Mouse (Mus musculus) lung, embryonic 14.5 days (tissue): ENCODE data around the gene Gm20388. TPM values are rescaled to one million over a fixed set of nuclear protein-coding genes. Genes with fewer than 3 reads are reported as not detected.
A peak's percentile ranks its signal among the peaks of the same experiment; 100 is the strongest.

ENCODE experiments used
- ATAC-seq: fragments of 200-750 bp; cut with Nextera tagmentation; 2 replicates; pipeline ENCODE4 v1.8.0; 2017; ENCODE audit warnings: mild to moderate bottlenecking, moderate TSS enrichment, moderate library complexity; ENCODE audit not compliant: insufficient read depth
- DNase-seq: peaks from one replicate; pipeline ENCODE4 v3.0.0-alpha.2; 2015
- H3K27ac ChIP-seq: fragments of 300-500 bp; sonication (generic); 2 replicates; pipeline ENCODE4 v1.5.1; 2014; ENCODE audit warnings: low read depth, mild to moderate bottlenecking, moderate library complexity
- H3K27me3 ChIP-seq: fragments of 300-500 bp; sonication (generic); 2 replicates; pipeline ENCODE4 v1.6.1; 2014; ENCODE audit warnings: low read length, control low read depth; ENCODE audit not compliant: insufficient read depth
- H3K36me3 ChIP-seq: fragments of 300-500 bp; sonication (generic); 2 replicates; pipeline ENCODE4 v1.6.1; 2014; ENCODE audit warnings: control low read depth; ENCODE audit not compliant: insufficient read depth
- H3K4me1 ChIP-seq: fragments of 300-500 bp; sonication (generic); 2 replicates; pipeline ENCODE4 v1.6.1; 2014; ENCODE audit warnings: antibody characterized with exemption, control low read depth; ENCODE audit not compliant: insufficient read depth
- H3K4me2 ChIP-seq: fragments of 300-500 bp; sonication (generic); 2 replicates; pipeline ENCODE4 v1.6.1; 2014; ENCODE audit warnings: mild to moderate bottlenecking
- H3K4me3 ChIP-seq: fragments of 300-500 bp; sonication (generic); 2 replicates; pipeline ENCODE4 v1.5.1; 2014; ENCODE audit warnings: low read depth, low read length
- H3K9ac ChIP-seq: fragments of 300-500 bp; sonication (generic); 2 replicates; pipeline ENCODE4 v1.6.1; 2014
- H3K9me3 ChIP-seq: fragments of 300-500 bp; sonication (generic); 2 replicates; pipeline ENCODE4 v1.6.1; 2016; ENCODE audit warnings: low read depth, low read length, control low read depth
- CTCF ChIP-seq: IDR thresholded peaks from 2 replicates; pipeline ENCODE4 v1.5.1; 2016; ENCODE audit warnings: antibody characterized with exemption, low read depth
- WGBS: fragments of 180-500 bp; shearing (Covaris S2); extraction: QIAGEN DNeasy Blood & Tissue Kit; methylation state at CpG from one replicate; pipeline ENCODE4 v1.1.7; 2014; 5-methylcytosine and 5-hydroxymethylcytosine counted together
- polyA plus RNA-seq: library from polyadenylated mRNA; unstranded; fragments of >200 nt; fragmentation: Nextera tagmentation; extraction: Ambion mirVana; gene quantifications from 2 replicates; pipeline ENCODE4 v1.2.1, GENCODE M21; 2014

Gene Gm20388
- polyA plus RNA-seq, 1 experiment from 2014 or later = not detected

DNA sequence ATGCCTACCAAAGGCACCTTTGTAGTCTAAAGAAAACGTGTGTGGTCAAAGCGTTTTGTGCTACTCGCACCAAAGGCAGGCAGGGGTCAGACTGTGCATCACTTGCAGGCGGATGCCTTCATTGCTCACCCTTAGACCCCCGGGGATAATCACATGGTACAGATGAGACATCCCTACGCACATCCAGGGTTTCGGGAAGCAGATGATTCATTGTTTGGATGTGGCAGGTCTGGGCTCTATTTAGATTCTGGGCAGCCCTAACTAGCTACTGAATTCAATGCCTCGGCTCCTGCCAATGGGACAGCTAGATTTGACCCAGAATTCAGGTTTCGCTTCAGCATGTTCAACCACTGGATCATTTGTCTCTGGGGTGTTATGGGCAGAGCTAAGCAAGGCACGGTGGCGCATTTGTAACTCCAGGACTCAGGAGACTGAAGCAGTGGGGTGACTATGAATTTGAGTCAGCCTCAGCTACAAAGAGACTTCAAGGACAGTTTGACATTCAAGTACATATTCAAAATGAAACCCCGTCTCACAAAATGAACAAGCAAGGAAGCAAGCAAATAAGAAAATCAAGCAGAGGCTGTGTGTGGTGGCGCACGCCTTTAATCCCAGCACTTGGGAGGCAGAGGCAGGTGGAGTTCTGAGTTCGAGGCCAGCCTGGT lies 2448.6 kb downstream of the Gm20388 start:
- no peak for TF ChIP-seq CTCF
- Histone ChIP-seq H3K4me1 (no peaks in the 10 kb centered on the region), H3K27ac (no peak overlapping the region), H3K9ac (no peak overlapping the region), H3K36me3 (no peaks in the 10 kb centered on the region), H3K9me3 (no peaks in the 10 kb centered on the region), H3K27me3 (0 out of 2 replicates have a peak, but pooled peaks cover 3% of the 10 kb centered on the region), H3K4me3 (no peak overlapping the region), H3K4me2 (no peak overlapping the region)
- 65% methylated on average over 15 of the region's 15 CpGs for WGBS
- DNase-seq (no peak), ATAC-seq (no peak)

DNA sequence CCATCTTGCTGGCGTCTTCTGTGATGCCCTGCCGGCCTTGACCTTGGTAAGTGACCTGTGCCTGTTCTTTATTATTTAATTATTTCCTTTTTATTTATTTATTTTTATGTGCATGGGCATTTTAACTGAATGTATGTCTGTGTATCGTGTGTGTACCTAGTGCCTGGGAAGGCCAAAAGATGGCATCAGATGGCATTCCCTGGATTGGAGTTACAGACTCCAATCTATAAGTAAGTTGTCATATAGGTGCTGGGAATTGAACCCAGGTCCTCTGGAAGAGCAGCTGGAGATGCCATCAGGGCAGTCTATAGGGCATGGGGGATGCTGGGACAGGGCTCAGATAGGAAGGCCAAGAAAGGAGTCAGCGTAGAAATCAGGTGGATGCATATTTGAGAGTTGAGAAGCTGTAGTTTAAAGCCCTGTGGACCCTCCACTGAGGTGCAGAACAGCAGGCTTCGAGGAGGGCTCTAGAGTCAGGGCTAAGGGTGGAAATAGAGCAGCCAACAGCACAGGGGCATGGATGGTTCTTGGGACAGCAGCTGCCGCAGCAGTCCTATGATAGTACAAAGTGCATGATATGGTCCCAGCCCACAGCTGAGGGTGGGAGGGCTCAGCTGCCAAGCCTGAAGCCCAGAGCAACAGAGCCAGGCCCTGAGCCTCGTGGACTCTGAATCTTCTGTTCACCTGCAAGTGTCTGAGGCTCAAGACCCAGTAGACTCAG lies 2450.2 kb downstream of the Gm20388 start, which contains the start of gene Trhr2:
Gene Trhr2, minus strand, starts transcription at position 51 of the 721 bp plus-strand sequence.
- no peak for ATAC-seq
- 70% methylated on average over 7 of the region's 7 CpGs for WGBS
- H3K4me2 ChIP-seq = no peak within 1 kb of the TSS
- H3K4me3 ChIP-seq = no peak within 1 kb of the TSS
- no peak within 1 kb of the TSS for H3K9ac ChIP-seq
- no peaks in the 10 kb centered on the region for H3K36me3 ChIP-seq
- no peak for DNase-seq
- H3K27ac ChIP-seq = no peak within 1 kb of the TSS
- no peaks in the 10 kb centered on the region for H3K4me1 ChIP-seq
- TF ChIP-seq CTCF = no peak
- 0 out of 2 replicates have a peak, but pooled peaks cover 3% of the 10 kb centered on the region for H3K27me3 ChIP-seq
- H3K9me3 ChIP-seq = no peaks in the 10 kb centered on the region

DNA sequence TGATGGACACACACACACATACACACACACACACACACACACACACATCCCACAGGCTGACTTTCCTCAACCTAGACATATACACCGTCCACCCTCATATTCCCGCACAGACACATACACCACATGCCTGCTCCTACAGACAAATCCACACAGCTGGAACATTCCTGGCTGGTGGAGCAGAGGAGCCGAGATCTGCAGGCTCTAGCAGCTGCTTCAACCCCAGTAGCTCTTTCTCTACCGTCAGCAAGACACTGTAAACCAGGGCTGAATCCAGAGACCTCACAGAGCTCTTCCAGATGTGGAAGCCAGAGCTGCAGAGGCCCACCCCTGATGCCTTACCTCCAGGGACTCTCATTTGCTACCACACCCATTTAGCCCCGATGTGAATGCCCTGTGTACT lies 2451.6 kb downstream of the Gm20388 start:
- no peak overlapping the region for H3K27ac ChIP-seq
- no peak overlapping the region for H3K4me2 ChIP-seq
- ATAC-seq = no peak
- H3K4me3 ChIP-seq = no peak overlapping the region
- no peak for TF ChIP-seq CTCF
- no peaks in the 10 kb centered on the region for H3K36me3 ChIP-seq
- H3K4me1 ChIP-seq = no peaks in the 10 kb centered on the region
- no peak overlapping the region for H3K9ac ChIP-seq
- H3K27me3 ChIP-seq = no peaks in the 10 kb centered on the region
- H3K9me3 ChIP-seq = no peaks in the 10 kb centered on the region
- 28% methylated on average over 5 of the region's 5 CpGs for WGBS
- no peak for DNase-seq

DNA sequence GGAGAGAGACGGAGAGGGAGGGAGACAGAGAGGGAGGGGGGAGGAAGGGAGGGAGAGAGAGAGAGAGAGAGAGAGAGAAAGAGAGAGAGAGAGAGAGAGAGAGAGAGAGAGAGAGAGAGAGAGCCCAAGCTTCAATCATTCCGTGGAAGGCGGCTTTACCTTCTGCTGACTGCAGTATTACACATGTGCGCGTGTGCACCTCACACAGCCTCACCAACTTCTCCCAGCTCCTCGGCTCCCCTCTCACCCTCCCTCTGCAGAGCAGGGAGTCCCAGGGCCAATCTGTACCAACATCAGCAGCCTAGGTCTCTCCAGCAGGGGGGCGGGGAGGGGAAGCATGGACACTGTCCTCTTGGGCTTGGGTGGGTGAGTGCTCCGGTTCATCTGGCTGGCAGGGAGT lies 2452.3 kb downstream of the Gm20388 start:
- DNase-seq = no peak

DNA sequence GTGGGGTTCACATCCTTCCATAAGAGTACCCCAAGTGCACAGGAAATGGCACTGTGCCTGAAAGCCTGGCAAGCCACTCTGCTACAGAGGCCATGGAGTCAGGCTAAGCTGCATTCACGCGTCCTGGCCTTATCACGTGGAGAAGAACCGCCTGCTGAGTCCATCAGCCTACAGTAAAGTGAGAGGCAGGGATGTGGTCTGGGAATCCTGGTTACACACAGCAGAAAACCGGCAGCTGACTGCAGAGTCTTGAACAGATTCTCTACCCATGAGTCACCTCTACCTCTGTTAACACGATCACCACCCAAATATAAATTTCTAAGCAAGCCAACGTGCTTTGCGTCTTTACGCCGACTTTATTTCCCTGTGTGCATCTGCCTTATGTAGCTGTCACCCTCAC lies 2457.9 kb downstream of the Gm20388 start:
- H3K4me1 ChIP-seq = no peaks in the 10 kb centered on the region
- H3K4me2 ChIP-seq = no peak overlapping the region
- no peak for ATAC-seq
- DNase-seq = no peak
- H3K9me3 ChIP-seq = no peaks in the 10 kb centered on the region
- H3K36me3 ChIP-seq = no peaks in the 10 kb centered on the region
- no peak overlapping the region for H3K9ac ChIP-seq
- no peak overlapping the region for H3K27ac ChIP-seq
- H3K4me3 ChIP-seq = no peak overlapping the region
- no peaks in the 10 kb centered on the region for H3K27me3 ChIP-seq
- TF ChIP-seq CTCF = no peak
- WGBS = 58% methylated on average over 10 of the region's 10 CpGs

More for the DNA sequence above, 2452.3 kb downstream of the Gm20388 start:
- Histone ChIP-seq H3K4me3 (no peak overlapping the region), H3K27ac (no peak overlapping the region), H3K27me3 (no peaks in the 10 kb centered on the region), H3K9ac (no peak overlapping the region), H3K4me2 (no peak overlapping the region), H3K4me1 (no peaks in the 10 kb centered on the region), H3K9me3 (no peaks in the 10 kb centered on the region), H3K36me3 (no peaks in the 10 kb centered on the region)
- 13% methylated on average over 7 of the region's 8 CpGs for WGBS
- TF ChIP-seq CTCF = no peak
- ATAC-seq = no peak

DNA sequence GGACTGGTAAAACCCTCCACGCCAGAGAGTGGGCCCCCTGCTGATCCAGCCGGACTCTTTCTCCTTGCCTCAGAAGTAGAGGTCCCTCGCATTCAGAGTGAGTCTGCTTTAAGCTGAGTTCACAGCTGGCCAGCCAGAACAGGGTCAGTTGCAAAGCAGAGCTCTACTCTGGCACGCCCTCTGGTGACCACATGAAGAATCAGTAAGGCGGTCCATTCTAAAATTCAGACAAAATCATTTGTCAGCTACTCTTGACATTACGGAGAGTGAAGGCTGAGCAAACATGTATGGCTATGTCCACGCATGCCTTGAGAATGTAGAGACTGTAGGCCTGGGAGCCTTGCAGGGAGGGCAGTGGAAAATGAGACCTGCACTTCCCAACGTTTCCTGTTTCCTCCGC lies 2459.0 kb downstream of the Gm20388 start:
- ATAC-seq (peak; percentile 79), DNase-seq (peak; percentile 90)
- Histone ChIP-seq H3K27ac (peak overlapping the region; percentile 55; the same call in 1 of the 2 replicates), H3K9ac (no peak overlapping the region), H3K27me3 (no peaks in the 10 kb centered on the region), H3K9me3 (no peaks in the 10 kb centered on the region), H3K4me1 (no peaks in the 10 kb centered on the region), H3K36me3 (no peaks in the 10 kb centered on the region), H3K4me2 (no peak overlapping the region), H3K4me3 (no peak overlapping the region)
- WGBS = 5% methylated on average over 9 of the region's 9 CpGs
- TF ChIP-seq CTCF = peak; percentile 87

DNA sequence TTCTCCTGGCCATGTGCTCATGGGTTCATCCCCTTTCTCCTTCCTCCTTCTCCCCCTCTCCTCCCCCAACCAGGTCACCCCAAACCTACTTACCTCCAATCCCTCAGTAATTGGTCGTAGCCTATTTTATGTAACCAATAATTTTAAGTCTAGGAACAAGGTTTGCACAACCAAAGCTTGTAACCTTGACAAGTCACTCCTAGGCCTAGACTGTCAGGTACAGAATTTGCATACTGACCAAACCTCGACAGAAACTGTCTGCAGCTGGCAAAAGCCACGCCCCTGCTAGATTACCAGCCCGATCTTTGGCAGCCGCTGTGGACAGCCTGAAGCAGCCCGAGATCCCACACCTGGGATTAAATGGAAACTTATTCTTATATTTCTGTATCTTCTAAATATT lies 2461.1 kb downstream of the Gm20388 start:
- H3K9me3 ChIP-seq = no peaks in the 10 kb centered on the region
- no peaks in the 10 kb centered on the region for H3K36me3 ChIP-seq
- DNase-seq (no peak), ATAC-seq (no peak)
- 57% methylated on average over 6 of the region's 6 CpGs for WGBS
- no peaks in the 10 kb centered on the region for H3K4me1 ChIP-seq
- TF ChIP-seq CTCF = no peak
- no peak overlapping the region for H3K9ac ChIP-seq
- H3K27me3 ChIP-seq = no peaks in the 10 kb centered on the region
- no peak overlapping the region for H3K4me3 ChIP-seq
- no peak overlapping the region for H3K4me2 ChIP-seq
- no peak overlapping the region for H3K27ac ChIP-seq
